Mouse (Mus musculus) lung, postnatal 0 days (tissue): ENCODE results near the gene 4930535I16Rik. TPM values are rescaled to one million over a fixed set of nuclear protein-coding genes. Genes with fewer than 3 reads are reported as not detected.

ENCODE experiments used
- ATAC-seq: fragments of 200-750 bp; cut with Nextera tagmentation; 2 replicates; pipeline ENCODE4 v1.8.0; 2017; ENCODE audit warnings: moderate library complexity
- DNase-seq: peaks from one replicate; pipeline ENCODE4 v3.0.0-alpha.2; 2016; ENCODE audit warnings: low spot score
- H3K27ac ChIP-seq: fragments of 300-500 bp; sonication (generic); 2 replicates; pipeline ENCODE4 v1.5.1; 2014; ENCODE audit warnings: antibody characterized with exemption, mild to moderate bottlenecking, low read length, mixed read lengths
- H3K27me3 ChIP-seq: fragments of 300-500 bp; sonication (generic); replicated peaks from 2 replicates; pipeline ENCODE4 v1.6.1; 2014; ENCODE audit warnings: low read length, mixed read lengths; ENCODE audit not compliant: insufficient read depth
- H3K36me3 ChIP-seq: fragments of 300-500 bp; sonication (generic); 2 replicates; pipeline ENCODE4 v1.6.1; 2014; ENCODE audit warnings: low read length, mixed read lengths; ENCODE audit not compliant: insufficient read depth
- H3K4me1 ChIP-seq: fragments of 300-500 bp; sonication (generic); 2 replicates; pipeline ENCODE4 v1.6.1; 2014; ENCODE audit warnings: antibody characterized with exemption, low read depth, low read length, mixed read lengths; ENCODE audit not compliant: insufficient read depth
- H3K4me2 ChIP-seq: fragments of 300-500 bp; sonication (generic); replicated peaks from 2 replicates; pipeline ENCODE4 v1.6.1; 2014; ENCODE audit warnings: low read depth, mild to moderate bottlenecking, low read length, moderate library complexity, mixed read lengths
- H3K4me3 ChIP-seq: fragments of 300-500 bp; sonication (generic); 2 replicates; pipeline ENCODE4 v1.5.1; 2014; ENCODE audit warnings: low read depth, low read length
- H3K9ac ChIP-seq: fragments of 300-500 bp; sonication (generic); replicated peaks from 2 replicates; pipeline ENCODE4 v1.6.1; 2014; ENCODE audit warnings: low read depth, mild to moderate bottlenecking
- H3K9me3 ChIP-seq: fragments of 300-500 bp; sonication (generic); 2 replicates; pipeline ENCODE4 v1.6.1; 2016; ENCODE audit warnings: low read length, mixed read lengths
- CTCF ChIP-seq: IDR thresholded peaks from 2 replicates; pipeline ENCODE4 v1.5.1; 2016; ENCODE audit warnings: antibody characterized with exemption, mild to moderate bottlenecking
- EP300 ChIP-seq: IDR thresholded peaks from 2 replicates; pipeline ENCODE4 v1.6.1; 2016; ENCODE audit warnings: antibody characterized with exemption, mild to moderate bottlenecking, control low read depth
- WGBS: fragments of 180-500 bp; shearing (Covaris S2); extraction: QIAGEN DNeasy Blood & Tissue Kit; methylation state at CpG from one replicate; pipeline ENCODE4 v1.1.7; 2014; 5-methylcytosine and 5-hydroxymethylcytosine counted together
- polyA plus RNA-seq: library from polyadenylated mRNA; unstranded; fragments of >200 nt; fragmentation: Nextera tagmentation; extraction: Ambion mirVana; gene quantifications from 2 replicates; pipeline ENCODE4 v1.2.1, GENCODE M21; 2015

The 4930535I16Rik gene
- polyA plus RNA-seq, 1 experiment from 2014 or later = not detected

DNA sequence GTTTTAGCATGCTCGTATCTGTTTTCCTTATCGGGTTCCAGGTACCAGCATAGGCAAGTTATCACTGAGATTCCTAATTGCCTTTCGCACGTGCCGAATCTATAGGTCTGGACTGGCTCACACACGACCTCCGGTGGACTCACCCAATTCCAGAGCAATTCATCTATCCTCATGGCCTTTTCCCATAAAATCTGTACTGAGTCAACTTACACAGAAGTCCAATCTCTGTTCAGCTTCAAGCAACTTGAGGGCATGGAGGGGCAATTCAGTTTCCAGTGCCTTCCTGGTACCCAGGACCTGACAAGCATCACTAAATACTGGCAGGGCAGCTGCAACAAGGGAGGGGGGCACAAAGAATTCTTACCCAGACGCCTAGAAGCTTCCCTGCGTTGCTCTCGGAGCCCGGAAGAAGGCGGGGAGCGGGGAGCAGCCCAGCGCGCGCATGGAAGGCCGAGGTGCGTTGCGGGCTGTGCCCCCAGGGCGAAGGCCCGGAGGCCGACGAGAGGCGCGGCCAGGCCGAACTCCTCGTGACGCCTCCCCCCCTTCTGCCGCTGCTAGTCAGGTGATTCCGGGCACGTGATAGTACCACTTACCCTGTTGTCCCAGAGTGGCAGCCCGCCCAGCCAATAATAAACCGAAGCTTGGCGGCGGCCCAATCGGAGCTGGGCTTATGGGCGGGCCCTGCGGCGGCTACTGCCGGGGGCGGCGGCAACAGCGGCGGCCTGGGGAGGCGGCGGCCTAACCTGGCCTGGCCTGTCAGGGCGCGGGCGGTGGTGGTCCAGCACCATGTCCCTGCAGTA is 874 bp downstream of the 4930535I16Rik start, which contains the start of gene Rragc:
Gene Rragc, plus strand, starts transcription at position 699 of the 800 bp plus-strand sequence.
- H3K36me3 ChIP-seq = peaks cover 5% of the 10 kb centered on the region; the same call in 1 of the 2 replicates
- H3K9me3 ChIP-seq = no peaks in the 10 kb centered on the region
- H3K27me3 ChIP-seq = no peaks in the 10 kb centered on the region
- whole genome bisulfite sequencing = under 1% methylated on average over 45 of the region's 49 CpGs
- peak within 1 kb of the TSS; percentile 92 for H3K9ac ChIP-seq
- H3K4me3 ChIP-seq = peak within 1 kb of the TSS; percentile 96
- peaks cover 10% of the 10 kb centered on the region; the same call in 1 of the 2 replicates for H3K4me1 ChIP-seq
- peak within 1 kb of the TSS; percentile 95 for H3K4me2 ChIP-seq
- DNase-seq = peak; percentile 99
- peak within 1 kb of the TSS; percentile 91 for H3K27ac ChIP-seq
- peak; percentile 99 for ATAC-seq
- TF ChIP-seq EP300 (no peak), CTCF (no peak)

DNA sequence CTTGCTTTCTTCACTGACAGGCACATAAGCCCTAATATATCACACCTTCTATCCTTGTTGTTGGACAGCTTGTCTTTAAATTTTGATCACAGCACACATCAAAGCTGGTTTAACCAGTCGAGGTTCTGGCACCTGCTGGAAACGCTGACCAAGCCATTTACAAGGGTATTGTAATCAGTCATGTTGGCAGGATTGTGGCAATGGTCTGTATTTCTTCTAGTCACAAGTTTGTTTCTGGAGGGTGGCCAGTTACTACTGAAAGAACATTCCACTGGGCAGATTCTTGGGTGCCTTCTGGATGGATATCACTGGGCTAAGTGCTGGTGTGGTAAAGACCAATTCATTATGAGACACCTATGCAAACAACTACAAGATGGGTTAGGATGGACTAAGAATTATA is 5.4 kb downstream of the 4930535I16Rik start:
- DNase-seq = no peak
- Histone ChIP-seq H3K36me3 (no peaks in the 10 kb centered on the region; the same call in 1 of the 2 replicates), H3K4me3 (no peak overlapping the region), H3K27ac (no peak overlapping the region), H3K4me2 (no peak overlapping the region), H3K27me3 (no peaks in the 10 kb centered on the region), H3K4me1 (0 out of 2 replicates have a peak, but pooled peaks cover 2% of the 10 kb centered on the region), H3K9ac (no peak overlapping the region), H3K9me3 (no peaks in the 10 kb centered on the region)
- 43% methylated on average over 2 of the region's 2 CpGs for whole genome bisulfite sequencing
- no peak for TF ChIP-seq CTCF
- TF ChIP-seq EP300 = no peak
- no peak for ATAC-seq

DNA sequence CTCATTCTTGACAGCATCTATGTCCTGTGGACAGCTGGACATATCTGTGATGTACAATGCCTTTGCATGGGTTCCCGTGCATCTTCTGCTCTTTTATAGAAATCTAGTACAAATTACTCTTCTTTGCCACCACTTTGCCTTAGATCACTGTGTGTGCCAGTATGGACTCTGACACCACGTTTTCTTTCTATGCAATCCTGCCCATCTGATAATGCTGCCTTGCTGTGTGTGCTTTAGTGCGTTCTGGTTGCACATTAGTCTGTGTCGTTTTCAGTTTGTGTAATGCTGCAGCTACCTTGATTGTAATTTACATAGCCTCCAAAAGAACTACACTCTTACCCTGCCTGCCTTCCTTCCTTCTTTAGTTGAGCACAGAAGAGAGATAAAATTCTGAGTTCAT is 6.3 kb downstream of the 4930535I16Rik start:
- no peak for ATAC-seq
- H3K36me3 ChIP-seq = no peaks in the 10 kb centered on the region; the same call in 1 of the 2 replicates

DNA sequence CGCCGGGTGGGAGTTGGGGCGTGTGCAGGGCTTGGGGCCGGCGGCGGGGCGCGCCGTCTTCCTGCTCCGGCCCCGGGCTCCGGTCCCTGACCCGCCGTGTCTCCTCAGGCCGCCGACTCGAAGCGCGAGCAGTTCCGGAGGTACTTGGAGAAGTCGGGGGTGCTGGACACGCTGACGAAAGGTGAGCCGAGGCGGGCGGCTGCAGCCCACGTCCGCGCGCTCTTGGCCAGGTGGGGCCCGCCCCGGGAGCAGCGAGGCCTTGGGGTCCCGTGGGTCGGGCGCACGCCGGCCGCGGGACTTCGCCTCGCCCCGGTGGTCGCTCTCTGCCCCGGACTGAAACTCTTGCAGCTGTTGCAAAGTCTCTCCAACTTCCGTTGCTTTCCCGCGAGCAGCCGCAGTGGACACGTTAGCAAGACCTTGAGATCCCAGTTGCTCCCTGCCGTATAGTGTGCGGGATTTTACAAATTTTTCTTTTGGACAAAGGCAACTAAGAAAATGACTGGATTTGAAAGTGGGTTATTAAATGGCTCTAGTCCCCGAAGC is 12.6 kb downstream of the 4930535I16Rik start:
- 6% methylated on average over 44 of the region's 53 CpGs for WGBS
- Histone ChIP-seq H3K27me3 (no peaks in the 10 kb centered on the region), H3K9ac (peak overlapping the region; percentile 51), H3K4me2 (peak overlapping the region; percentile 87), H3K36me3 (no peaks in the 10 kb centered on the region; the same call in 1 of the 2 replicates), H3K4me3 (peak overlapping the region; percentile 72), H3K9me3 (no peaks in the 10 kb centered on the region), H3K27ac (peak overlapping the region; percentile 81), H3K4me1 (peaks cover 7% of the 10 kb centered on the region)
- ATAC-seq (no peak), DNase-seq (no peak)
- TF ChIP-seq EP300 (no peak), CTCF (no peak)

More for the DNA sequence above, 6.3 kb downstream of the 4930535I16Rik start:
- Histone ChIP-seq H3K9me3 (no peaks in the 10 kb centered on the region), H3K9ac (no peak overlapping the region), H3K4me2 (no peak overlapping the region), H3K27me3 (no peaks in the 10 kb centered on the region), H3K4me1 (0 out of 2 replicates have a peak, but pooled peaks cover under 1% of the 10 kb centered on the region), H3K4me3 (no peak overlapping the region), H3K27ac (no peak overlapping the region)
- TF ChIP-seq EP300 = no peak
- TF ChIP-seq CTCF = no peak
- DNase-seq = no peak
- 83% methylated on average over 4 of the region's 4 CpGs for WGBS

DNA sequence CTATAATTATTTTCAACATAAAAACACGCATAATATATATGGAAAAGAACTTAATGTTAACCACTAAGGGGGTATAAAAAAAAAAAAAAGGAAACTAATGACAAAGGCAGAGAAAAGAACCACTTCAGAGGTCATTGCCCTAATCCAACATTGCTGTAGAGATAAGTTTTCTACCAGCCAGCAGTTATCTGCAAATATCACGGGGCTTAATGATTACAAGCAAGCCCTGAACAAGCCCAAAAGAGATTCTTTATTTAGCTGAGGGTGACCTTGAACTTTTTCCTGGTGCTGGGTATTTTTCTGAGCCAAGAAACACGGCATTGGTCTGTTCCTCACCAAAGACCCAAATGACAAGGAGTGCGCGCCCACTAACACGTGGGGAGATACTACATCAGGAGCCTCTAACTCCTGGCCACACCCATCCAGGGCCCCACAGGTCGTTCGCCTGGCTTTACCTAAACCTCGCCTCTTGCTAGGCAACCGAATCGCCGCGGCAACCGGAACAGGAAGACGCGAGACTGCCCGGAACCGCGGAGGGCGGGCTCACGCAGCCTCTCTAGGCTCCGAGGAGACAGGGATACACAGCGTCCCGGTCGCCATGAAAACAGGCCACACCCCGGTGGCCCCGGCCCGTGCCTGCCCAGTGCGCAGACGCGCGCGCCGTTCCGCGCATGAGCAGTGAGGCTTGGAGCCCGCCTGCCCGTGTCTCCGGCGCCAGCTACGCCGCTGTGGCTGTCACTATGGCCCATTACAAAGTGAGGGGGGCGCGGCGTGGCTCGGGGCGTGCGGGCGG is 13.3 kb downstream of the 4930535I16Rik start, which contains the start of gene Mycbp:
Gene Mycbp, plus strand, starts transcription at position 500 of the 793 bp plus-strand sequence.
- peak within 1 kb of the TSS; percentile 51 for H3K9ac ChIP-seq
- no peak; the same call in 1 of the 2 replicates for TF ChIP-seq EP300
- TF ChIP-seq CTCF = no peak
- no peaks in the 10 kb centered on the region; the same call in 1 of the 2 replicates for H3K36me3 ChIP-seq
- ATAC-seq (peak; percentile 100), DNase-seq (peak; percentile 99)
- no peaks in the 10 kb centered on the region for H3K9me3 ChIP-seq
- peaks cover 7% of the 10 kb centered on the region for H3K4me1 ChIP-seq
- H3K4me2 ChIP-seq = peak within 1 kb of the TSS; percentile 87
- peak within 1 kb of the TSS; percentile 81 for H3K27ac ChIP-seq
- no peaks in the 10 kb centered on the region for H3K27me3 ChIP-seq
- peak within 1 kb of the TSS; percentile 72 for H3K4me3 ChIP-seq
- 5% methylated on average over 42 of the region's 49 CpGs for WGBS

DNA sequence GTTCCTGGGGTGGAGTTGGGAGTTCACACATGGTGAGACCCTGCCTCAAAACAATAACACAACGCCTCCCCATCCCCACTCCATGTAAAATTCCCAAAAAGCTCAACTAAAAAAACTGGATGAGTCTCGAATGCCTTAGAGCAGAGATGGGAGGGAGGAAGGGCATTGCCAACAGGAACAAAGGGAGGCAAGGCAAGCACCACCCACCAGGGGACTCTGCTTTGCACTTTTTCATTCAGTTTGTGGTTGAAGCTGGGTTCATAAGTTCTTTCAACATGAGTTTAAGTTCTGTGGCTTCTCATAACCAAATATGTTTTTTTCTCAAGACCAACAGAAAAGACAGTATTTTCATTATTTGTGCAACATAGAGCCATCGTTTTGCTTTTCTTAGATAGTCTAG is 14.4 kb downstream of the 4930535I16Rik start:
- no peak for ATAC-seq
- 76% methylated on average over 3 of the region's 3 CpGs for WGBS

More for the DNA sequence above, 14.4 kb downstream of the 4930535I16Rik start:
- no peak overlapping the region for H3K9ac ChIP-seq
- no peak overlapping the region for H3K27ac ChIP-seq
- no peaks in the 10 kb centered on the region for H3K9me3 ChIP-seq
- peak; percentile 14; the same call in 1 of the 2 replicates for TF ChIP-seq CTCF
- no peak for TF ChIP-seq EP300
- no peaks in the 10 kb centered on the region for H3K36me3 ChIP-seq
- H3K4me3 ChIP-seq = no peak overlapping the region
- DNase-seq = no peak
- no peak overlapping the region for H3K4me2 ChIP-seq
- no peaks in the 10 kb centered on the region for H3K27me3 ChIP-seq
- H3K4me1 ChIP-seq = peaks cover 7% of the 10 kb centered on the region
